Mouse (Mus musculus): Measurements from ENCODE around the gene Slc15a2. TPM values are rescaled to one million over a fixed set of nuclear protein-coding genes. Genes with fewer than 3 reads are reported as not detected.

The Slc15a2 gene
- polyA plus RNA-seq, 1 experiment from 2014 or later = 0.42 TPM

- no peaks in the 10 kb centered on the region for H3K4me1 ChIP-seq (ENCODE audit: control insufficient read depth in 2 of 2, insufficient read depth in 2 of 2, low read length in 2 of 2)
- ATAC-seq (ENCODE audit: insufficient number of reproducible peaks, insufficient read depth, low FRiP score, low read depth) = no peak
- H3K27me3 ChIP-seq (ENCODE audit: control insufficient read depth, insufficient read depth, low read length) = no peaks in the 10 kb centered on the region
- no peak overlapping the region for H3K4me2 ChIP-seq (ENCODE audit: low read length)
- no peak overlapping the region for H3K27ac ChIP-seq (replicated peaks in 1 of 2; ENCODE audit: control insufficient read depth in 1 of 2, insufficient read depth in 1 of 2, low read depth in 2 of 2, low read length in 2 of 2)
- 88% methylated on average over 3 of the region's 3 CpGs for WGBS
- H3K9ac ChIP-seq (ENCODE audit: low read length) = no peak overlapping the region
- H3K36me3 ChIP-seq (ENCODE audit: control insufficient read depth, insufficient read depth, low read length) = no peaks in the 10 kb centered on the region
- no peaks in the 10 kb centered on the region for H3K9me3 ChIP-seq (ENCODE audit: control insufficient read depth, low read length)
- no peak overlapping the region for H3K4me3 ChIP-seq (ENCODE audit: control insufficient read depth in 1 of 2, insufficient read depth in 1 of 2, low read depth in 1 of 2, low read length in 2 of 2)
Measured at GRCm38 (mm10) chr16:36751979-36752378, 32.8 kb downstream of the Slc15a2 start.

- no peaks in the 10 kb centered on the region for H3K4me1 ChIP-seq (ENCODE audit: control insufficient read depth in 2 of 2, insufficient read depth in 2 of 2, low read length in 2 of 2)
- no peak for ATAC-seq (ENCODE audit: insufficient number of reproducible peaks, insufficient read depth, low FRiP score, low read depth)
- H3K27ac ChIP-seq (replicated peaks in 1 of 2; ENCODE audit: control insufficient read depth in 1 of 2, insufficient read depth in 1 of 2, low read depth in 2 of 2, low read length in 2 of 2) = no peak overlapping the region
- H3K36me3 ChIP-seq (ENCODE audit: control insufficient read depth, insufficient read depth, low read length) = no peaks in the 10 kb centered on the region
- no peak overlapping the region for H3K4me3 ChIP-seq (ENCODE audit: control insufficient read depth in 1 of 2, insufficient read depth in 1 of 2, low read depth in 1 of 2, low read length in 2 of 2)
- H3K4me2 ChIP-seq (ENCODE audit: low read length) = no peak overlapping the region
- WGBS = 63% methylated on average over 2 of the region's 2 CpGs
- H3K9me3 ChIP-seq (ENCODE audit: control insufficient read depth, low read length) = no peaks in the 10 kb centered on the region
- H3K9ac ChIP-seq (ENCODE audit: low read length) = no peak overlapping the region
- H3K27me3 ChIP-seq (ENCODE audit: control insufficient read depth, insufficient read depth, low read length) = no peaks in the 10 kb centered on the region
Measured at GRCm38 (mm10) chr16:36747767-36748166, 37.0 kb downstream of the Slc15a2 start.

GRCm38 (mm10) chr16:36747068-36747467 lies 37.7 kb downstream of the Slc15a2 start:
- H3K4me2 ChIP-seq (ENCODE audit: low read length) = no peak overlapping the region
- ATAC-seq (ENCODE audit: insufficient number of reproducible peaks, insufficient read depth, low FRiP score, low read depth) = no peak
- WGBS = 75% methylated on average over 4 of the region's 4 CpGs
- H3K36me3 ChIP-seq (ENCODE audit: control insufficient read depth, insufficient read depth, low read length) = no peaks in the 10 kb centered on the region
- H3K27me3 ChIP-seq (ENCODE audit: control insufficient read depth, insufficient read depth, low read length) = no peaks in the 10 kb centered on the region
- H3K4me1 ChIP-seq (ENCODE audit: control insufficient read depth in 2 of 2, insufficient read depth in 2 of 2, low read length in 2 of 2) = no peaks in the 10 kb centered on the region
- H3K9ac ChIP-seq (ENCODE audit: low read length) = no peak overlapping the region
- H3K4me3 ChIP-seq (ENCODE audit: control insufficient read depth in 1 of 2, insufficient read depth in 1 of 2, low read depth in 1 of 2, low read length in 2 of 2) = no peak overlapping the region
- no peaks in the 10 kb centered on the region for H3K9me3 ChIP-seq (ENCODE audit: control insufficient read depth, low read length)
- no peak overlapping the region for H3K27ac ChIP-seq (replicated peaks in 1 of 2; ENCODE audit: control insufficient read depth in 1 of 2, insufficient read depth in 1 of 2, low read depth in 2 of 2, low read length in 2 of 2)

GRCm38 (mm10) chr16:36743580-36743979 lies 41.2 kb downstream of the Slc15a2 start:
- no peak overlapping the region for H3K4me2 ChIP-seq (ENCODE audit: low read length)
- no peaks in the 10 kb centered on the region for H3K4me1 ChIP-seq (ENCODE audit: control insufficient read depth in 2 of 2, insufficient read depth in 2 of 2, low read length in 2 of 2)
- H3K36me3 ChIP-seq (ENCODE audit: control insufficient read depth, insufficient read depth, low read length) = no peaks in the 10 kb centered on the region
- H3K9me3 ChIP-seq (ENCODE audit: control insufficient read depth, low read length) = no peaks in the 10 kb centered on the region
- no peak overlapping the region for H3K27ac ChIP-seq (replicated peaks in 1 of 2; ENCODE audit: control insufficient read depth in 1 of 2, insufficient read depth in 1 of 2, low read depth in 2 of 2, low read length in 2 of 2)
- no peaks in the 10 kb centered on the region for H3K27me3 ChIP-seq (ENCODE audit: control insufficient read depth, insufficient read depth, low read length)
- H3K9ac ChIP-seq (ENCODE audit: low read length) = no peak overlapping the region
- ATAC-seq (ENCODE audit: insufficient number of reproducible peaks, insufficient read depth, low FRiP score, low read depth) = no peak
- H3K4me3 ChIP-seq (ENCODE audit: control insufficient read depth in 1 of 2, insufficient read depth in 1 of 2, low read depth in 1 of 2, low read length in 2 of 2) = no peak overlapping the region
- WGBS = 84% methylated on average over 8 of the region's 8 CpGs

GRCm38 (mm10) chr16:36739404-36739930 lies 45.3 kb downstream of the Slc15a2 start:
- no peak for ATAC-seq (ENCODE audit: insufficient number of reproducible peaks, insufficient read depth, low FRiP score, low read depth)
- 52% methylated on average over 4 of the region's 4 CpGs for WGBS

GRCm38 (mm10) chr16:36735421-36735820 lies 49.3 kb downstream of the Slc15a2 start:
- Histone ChIP-seq H3K9me3 (ENCODE audit: control insufficient read depth, low read length) (no peaks in the 10 kb centered on the region), H3K4me1 (ENCODE audit: control insufficient read depth in 2 of 2, insufficient read depth in 2 of 2, low read length in 2 of 2) (no peaks in the 10 kb centered on the region), H3K36me3 (ENCODE audit: control insufficient read depth, insufficient read depth, low read length) (no peaks in the 10 kb centered on the region), H3K4me2 (ENCODE audit: low read length) (no peak overlapping the region), H3K9ac (ENCODE audit: low read length) (no peak overlapping the region), H3K4me3 (ENCODE audit: control insufficient read depth in 1 of 2, insufficient read depth in 1 of 2, low read depth in 1 of 2, low read length in 2 of 2) (no peak overlapping the region), H3K27ac (replicated peaks in 1 of 2; ENCODE audit: control insufficient read depth in 1 of 2, insufficient read depth in 1 of 2, low read depth in 2 of 2, low read length in 2 of 2) (no peak overlapping the region), H3K27me3 (ENCODE audit: control insufficient read depth, insufficient read depth, low read length) (no peaks in the 10 kb centered on the region)
- 72% methylated on average over 3 of the region's 3 CpGs for WGBS
- ATAC-seq (ENCODE audit: insufficient number of reproducible peaks, insufficient read depth, low FRiP score, low read depth) = no peak

More at GRCm38 (mm10) chr16:36739404-36739930, 45.3 kb downstream of the Slc15a2 start:
- no peaks in the 10 kb centered on the region for H3K36me3 ChIP-seq (ENCODE audit: control insufficient read depth, insufficient read depth, low read length)
- no peaks in the 10 kb centered on the region for H3K9me3 ChIP-seq (ENCODE audit: control insufficient read depth, low read length)
- H3K4me2 ChIP-seq (ENCODE audit: low read length) = no peak overlapping the region
- no peak overlapping the region for H3K27ac ChIP-seq (replicated peaks in 1 of 2; ENCODE audit: control insufficient read depth in 1 of 2, insufficient read depth in 1 of 2, low read depth in 2 of 2, low read length in 2 of 2)
- no peaks in the 10 kb centered on the region for H3K4me1 ChIP-seq (ENCODE audit: control insufficient read depth in 2 of 2, insufficient read depth in 2 of 2, low read length in 2 of 2)
- H3K4me3 ChIP-seq (ENCODE audit: control insufficient read depth in 1 of 2, insufficient read depth in 1 of 2, low read depth in 1 of 2, low read length in 2 of 2) = no peak overlapping the region
- H3K27me3 ChIP-seq (ENCODE audit: control insufficient read depth, insufficient read depth, low read length) = no peaks in the 10 kb centered on the region
- H3K9ac ChIP-seq (ENCODE audit: low read length) = no peak overlapping the region

- Histone ChIP-seq H3K36me3 (ENCODE audit: control insufficient read depth, insufficient read depth, low read length) (no peaks in the 10 kb centered on the region), H3K9ac (ENCODE audit: low read length) (no peak overlapping the region), H3K27me3 (ENCODE audit: control insufficient read depth, insufficient read depth, low read length) (no peaks in the 10 kb centered on the region), H3K9me3 (ENCODE audit: control insufficient read depth, low read length) (no peaks in the 10 kb centered on the region), H3K27ac (replicated peaks in 1 of 2; ENCODE audit: control insufficient read depth in 1 of 2, insufficient read depth in 1 of 2, low read depth in 2 of 2, low read length in 2 of 2) (no peak overlapping the region), H3K4me1 (ENCODE audit: control insufficient read depth in 2 of 2, insufficient read depth in 2 of 2, low read length in 2 of 2) (no peaks in the 10 kb centered on the region), H3K4me2 (ENCODE audit: low read length) (no peak overlapping the region), H3K4me3 (ENCODE audit: control insufficient read depth in 1 of 2, insufficient read depth in 1 of 2, low read depth in 1 of 2, low read length in 2 of 2) (no peak overlapping the region)
- 57% methylated on average over 1 of the region's 1 CpGs for WGBS
- no peak for ATAC-seq (ENCODE audit: insufficient number of reproducible peaks, insufficient read depth, low FRiP score, low read depth)
Measured at GRCm38 (mm10) chr16:36733827-36734226, 50.9 kb downstream of the Slc15a2 start.

GRCm38 (mm10) chr16:36732572-36732971 lies 52.2 kb downstream of the Slc15a2 start:
- Histone ChIP-seq H3K4me3 (ENCODE audit: control insufficient read depth in 1 of 2, insufficient read depth in 1 of 2, low read depth in 1 of 2, low read length in 2 of 2) (no peak overlapping the region), H3K4me1 (ENCODE audit: control insufficient read depth in 2 of 2, insufficient read depth in 2 of 2, low read length in 2 of 2) (no peaks in the 10 kb centered on the region), H3K27ac (replicated peaks in 1 of 2; ENCODE audit: control insufficient read depth in 1 of 2, insufficient read depth in 1 of 2, low read depth in 2 of 2, low read length in 2 of 2) (no peak overlapping the region), H3K9ac (ENCODE audit: low read length) (no peak overlapping the region), H3K9me3 (ENCODE audit: control insufficient read depth, low read length) (no peaks in the 10 kb centered on the region), H3K36me3 (ENCODE audit: control insufficient read depth, insufficient read depth, low read length) (no peaks in the 10 kb centered on the region), H3K4me2 (ENCODE audit: low read length) (no peak overlapping the region), H3K27me3 (ENCODE audit: control insufficient read depth, insufficient read depth, low read length) (no peaks in the 10 kb centered on the region)
- ATAC-seq (ENCODE audit: insufficient number of reproducible peaks, insufficient read depth, low FRiP score, low read depth) = no peak

Measured in heart, embryonic 14.5 days (tissue).